Mouse (Mus musculus) c-Kit-positive CD71-positive TER-119-positive erythroid progenitor cells, embryonic 14.5 days (primary cell): ENCODE data around the gene Etfb.
"Not testable (repeated sequence)": the region's sequence is repeated elsewhere in the genome, so short reads cannot be mapped to it uniquely, and the experiment has no call there.

ENCODE experiments used
- DNase-seq: peaks from one replicate; pipeline ENCODE4 v3.0.0-alpha.2; 2013; ENCODE audit warnings: low spot score

Gene Etfb

GRCm38 (mm10) chr7:43443917-43444293 is at the start of gene Etfb, which contains the start of gene Gm45233:
Gene Etfb (plus strand): TSS chr7:43444083.
Gene Gm45233 (plus strand): TSS chr7:43444128.
- peak; percentile 93 for DNase-seq

DNA sequence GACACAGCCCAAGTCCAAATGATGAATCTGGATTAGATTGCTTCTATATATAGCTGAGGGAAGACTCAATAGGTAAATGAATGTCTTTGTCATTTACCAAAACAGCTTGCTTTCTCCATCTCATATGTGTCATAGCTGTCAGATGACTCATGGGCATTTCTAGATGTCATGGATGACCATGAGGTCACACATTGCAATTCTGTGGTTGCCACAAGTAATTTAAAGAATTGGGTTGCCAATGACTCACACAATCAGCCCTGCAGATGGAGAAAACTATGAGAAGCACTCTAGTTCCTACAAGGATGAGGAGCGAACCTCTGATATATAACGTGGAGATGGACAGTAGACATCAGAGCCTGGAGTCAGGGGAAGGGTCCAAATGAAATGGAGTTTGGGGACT is 44.4 kb upstream of the Etfb start:
- DNase-seq: no peak

- DNase-seq: no peak
Observed at GRCm38 (mm10) chr7:43402718-43403117, 41.2 kb upstream of the Etfb start.

- DNase-seq: no peak
Observed at GRCm38 (mm10) chr7:43407573-43407972, 36.3 kb upstream of the Etfb start.

- DNase-seq: no peak
Observed at GRCm38 (mm10) chr7:43408131-43408553, 35.7 kb upstream of the Etfb start, which contains the start of gene Siglecg. Gene Siglecg (plus strand): TSS chr7:43408204.

- no peak for DNase-seq
Observed at GRCm38 (mm10) chr7:43409084-43409483, 34.8 kb upstream of the Etfb start.

GRCm38 (mm10) chr7:43411724-43412123 is 32.2 kb upstream of the Etfb start:
- not testable (repeated sequence) for DNase-seq

- no peak for DNase-seq
Observed at GRCm38 (mm10) chr7:43417298-43417697, 26.6 kb upstream of the Etfb start.

- peak; percentile 57 for DNase-seq
Observed at GRCm38 (mm10) chr7:43422995-43423617, 20.8 kb upstream of the Etfb start.

DNA sequence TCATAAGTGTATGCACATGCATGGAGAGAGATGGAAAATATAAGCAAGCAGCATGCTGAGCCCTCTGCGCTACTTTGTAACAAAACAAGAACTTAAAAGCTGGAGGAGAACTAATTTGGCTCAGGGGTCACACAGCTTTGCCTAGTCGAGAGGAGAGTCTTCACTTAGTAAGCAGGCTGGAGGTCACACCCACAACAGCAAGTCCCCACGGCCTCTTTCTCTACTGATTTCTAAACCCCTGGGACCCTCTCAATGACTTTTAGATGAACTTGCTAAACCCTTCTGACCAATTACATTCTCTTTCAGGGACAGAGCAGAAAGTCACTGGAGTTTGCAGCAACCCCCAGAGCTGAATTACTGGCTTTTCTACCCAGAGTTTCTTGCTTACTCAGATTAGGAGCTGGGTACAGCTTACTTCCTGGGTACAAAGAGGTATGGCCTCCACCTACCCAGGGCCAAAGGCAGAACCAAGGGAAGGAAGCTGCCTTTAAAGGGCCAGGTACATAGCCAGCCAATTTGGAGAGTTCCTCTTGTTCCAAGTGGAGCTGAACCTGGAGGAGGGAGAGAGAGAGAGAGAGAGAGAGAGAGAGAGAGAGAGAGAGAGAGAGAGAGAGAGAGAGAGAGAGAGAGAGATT is 19.8 kb upstream of the Etfb start:
- DNase-seq: no peak

DNA sequence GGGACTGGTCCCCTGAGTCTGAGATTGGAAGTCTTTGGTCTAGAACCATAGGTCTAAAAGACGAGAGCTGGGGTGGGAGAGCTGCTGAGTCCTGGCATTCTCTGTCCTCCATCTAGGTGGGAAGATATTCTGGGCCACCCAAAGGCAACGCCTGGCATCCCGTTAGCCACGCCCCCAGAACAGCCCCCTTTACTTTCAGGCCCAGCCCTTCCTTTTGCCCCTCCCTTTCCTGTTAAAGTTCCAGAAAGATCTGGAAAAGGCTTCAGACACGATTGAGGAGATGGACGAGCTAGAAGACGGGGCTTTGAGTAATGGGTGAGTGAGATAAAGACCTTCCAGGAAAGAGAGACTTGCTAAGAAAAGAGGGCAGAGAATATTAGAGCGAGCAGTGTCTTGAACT is 16.5 kb upstream of the Etfb start, which contains the start of gene Lim2:
TSS of gene Lim2 (plus strand) at position 265 of the 400 bp plus-strand sequence.
- DNase-seq: no peak

DNA sequence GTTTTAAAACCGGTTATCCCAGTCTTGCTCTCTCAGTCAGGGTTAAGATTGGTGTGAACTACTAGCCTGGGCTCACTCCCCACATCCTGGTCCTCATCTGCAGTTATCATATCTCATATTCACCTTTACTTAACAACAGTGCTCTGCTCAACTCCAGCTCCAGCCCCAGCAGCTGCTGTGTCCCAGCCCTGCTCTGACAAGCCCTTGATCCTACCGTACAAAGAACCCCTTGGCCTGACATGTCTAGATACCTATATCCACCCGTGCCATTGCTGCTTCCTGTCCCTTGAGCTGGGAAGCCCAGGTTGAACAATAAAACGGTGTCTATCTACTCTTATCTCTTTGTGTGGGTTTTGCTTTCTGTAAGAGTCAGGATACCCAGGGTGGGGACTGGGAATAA is 14.4 kb upstream of the Etfb start:
- no peak for DNase-seq

GRCm38 (mm10) chr7:43432891-43433290 is 11.0 kb upstream of the Etfb start:
- no peak for DNase-seq

DNA sequence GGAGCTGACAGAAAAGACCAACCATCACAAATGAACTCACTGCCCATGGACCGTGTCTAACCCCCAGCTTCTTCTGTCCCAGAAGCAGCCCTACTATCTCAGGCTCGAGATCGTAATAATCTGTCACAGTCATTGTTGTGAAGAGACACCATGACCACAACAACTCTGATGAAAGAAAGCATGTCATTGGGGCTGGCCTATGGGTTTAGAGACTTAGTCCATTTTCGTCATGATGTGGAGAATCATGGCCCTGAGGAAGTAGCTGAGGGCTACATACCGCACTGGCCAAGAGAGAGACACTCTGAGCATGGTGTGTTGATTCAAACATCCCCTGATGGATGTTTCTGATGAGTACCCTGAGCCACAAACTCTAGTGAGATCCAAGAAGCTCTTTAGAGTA is 9.2 kb upstream of the Etfb start:
- DNase-seq: no peak

- no peak for DNase-seq
Observed at GRCm38 (mm10) chr7:43436341-43437255, 7.3 kb upstream of the Etfb start, which contains the start of gene Nkg7. Gene Nkg7 (plus strand): TSS chr7:43437073.

GRCm38 (mm10) chr7:43438611-43439010 is 5.3 kb upstream of the Etfb start:
- no peak for DNase-seq

GRCm38 (mm10) chr7:43440482-43440881 is 3.4 kb upstream of the Etfb start, which contains the start of gene Cldnd2:
Gene Cldnd2 (plus strand): TSS chr7:43440782.
- no peak for DNase-seq

- DNase-seq: no peak
Observed at GRCm38 (mm10) chr7:43441071-43441470, 2.8 kb upstream of the Etfb start.

GRCm38 (mm10) chr7:43442684-43443083 is 1.2 kb upstream of the Etfb start:
- DNase-seq: no peak

DNA sequence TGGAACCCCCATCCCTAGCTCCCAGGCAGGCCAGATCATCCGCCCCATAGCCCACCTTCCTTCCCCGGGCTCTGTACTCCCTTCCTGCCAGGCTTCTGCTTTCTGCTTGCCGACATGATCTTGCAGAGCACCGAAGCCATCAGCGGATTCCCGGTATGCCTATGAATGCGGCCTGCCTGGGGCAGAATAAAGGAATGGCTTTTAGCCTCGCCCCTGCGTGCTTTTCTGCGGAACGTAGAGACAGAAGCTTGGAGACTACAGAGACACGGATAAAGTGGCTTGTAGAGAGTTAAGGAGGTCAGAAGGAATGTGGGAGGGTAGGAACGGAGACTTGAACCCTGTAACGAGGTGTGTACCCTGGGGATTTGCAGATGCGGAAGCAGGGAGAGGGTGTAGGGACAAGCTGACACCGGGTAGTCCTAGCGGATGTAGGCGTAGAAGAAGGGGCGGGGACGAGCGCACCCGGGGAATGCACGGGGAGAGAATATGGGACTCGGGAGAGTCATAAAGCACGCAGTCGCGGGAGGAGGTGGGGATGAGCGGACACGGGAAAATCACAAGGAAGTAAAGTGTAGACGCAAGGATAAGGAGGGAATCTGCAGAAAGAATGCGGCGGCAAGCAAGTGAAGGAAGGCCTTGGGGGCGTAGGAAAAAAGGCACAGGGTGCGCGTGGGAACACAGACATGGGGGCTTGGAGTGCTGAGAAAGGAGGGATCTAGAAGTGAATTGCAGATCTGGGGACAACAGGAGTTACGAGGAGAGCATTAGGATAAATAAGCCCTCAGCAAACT is 562 bp upstream of the Etfb start:
- DNase-seq: peak; percentile 59

- no peak for DNase-seq
Observed at GRCm38 (mm10) chr7:43447801-43448200, 3.9 kb downstream of the Etfb start.

DNA sequence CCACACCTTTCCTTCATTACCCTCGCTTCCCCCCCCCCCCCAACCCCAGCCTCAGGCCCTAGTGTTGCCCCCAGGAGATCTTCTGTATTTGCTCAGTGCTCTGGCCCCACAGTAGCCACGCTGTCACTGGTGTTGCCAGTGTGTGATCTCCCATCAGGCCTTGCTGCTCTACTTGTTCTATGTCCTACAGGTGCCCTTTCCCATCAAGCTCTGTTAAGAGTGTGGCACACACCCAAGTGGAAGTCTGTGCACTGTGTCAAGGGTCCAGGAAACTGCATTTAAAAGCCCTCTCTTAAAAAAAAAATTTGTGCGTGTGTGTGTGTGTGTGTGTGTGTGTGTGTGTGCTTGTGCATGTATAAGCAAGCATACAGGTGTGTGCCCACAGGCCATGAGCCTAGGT is 4.4 kb downstream of the Etfb start:
- no peak for DNase-seq
